Mouse (Mus musculus) urinary bladder, adult 18-20 months (tissue): ENCODE measurements around the gene Hdgf.
"Not testable (repeated sequence)": the region's sequence is repeated elsewhere in the genome, so short reads cannot be mapped to it uniquely, and the experiment has no call there.

Source experiments
- DNase-seq, 2 experiments: peaks; one replicate each; pipeline ENCODE4 v3.0.0; 2022; ENCODE audit warnings: low spot score in 2 of 2, mixed read lengths in 2 of 2

The Hdgf gene

GRCm38 (mm10) chr3:87905880-87906485 is at the start of gene Hdgf:
TSS of gene Hdgf (plus strand) at chr3:87906321.
- peak; percentile 87 to 91 for DNase-seq

GRCm38 (mm10) chr3:87857666-87858065 is 48.5 kb upstream of the Hdgf start:
- no peak for DNase-seq

GRCm38 (mm10) chr3:87859813-87860212 is 46.3 kb upstream of the Hdgf start:
- DNase-seq, result peak; percentile 28 to 33

- DNase-seq, result not testable (repeated sequence)
These were observed 42.0 kb upstream of the Hdgf start for GRCm38 (mm10) chr3:87864111-87864510.

- DNase-seq, result no peak
These were observed 28.4 kb upstream of the Hdgf start for GRCm38 (mm10) chr3:87877730-87878129.

GRCm38 (mm10) chr3:87884291-87884690 is 21.8 kb upstream of the Hdgf start:
- no peak for DNase-seq

- DNase-seq, result peak; percentile 14 to 21
These were observed 21.3 kb upstream of the Hdgf start for GRCm38 (mm10) chr3:87884708-87885251.

GRCm38 (mm10) chr3:87885281-87886003 is 20.7 kb upstream of the Hdgf start, which contains the start of gene Prcc:
TSS of gene Prcc (minus strand) at chr3:87885608.
- peak; percentile 73 to 91 for DNase-seq

- DNase-seq, result peak in 1 of 2 experiments; percentile 30
These were observed 20.1 kb upstream of the Hdgf start for GRCm38 (mm10) chr3:87886004-87886365.

- DNase-seq, result no peak
These were observed 19.7 kb upstream of the Hdgf start for GRCm38 (mm10) chr3:87886416-87886815.

GRCm38 (mm10) chr3:87887400-87887799 is 18.7 kb upstream of the Hdgf start:
- not testable (repeated sequence) for DNase-seq

- DNase-seq, result no peak
These were observed 14.6 kb upstream of the Hdgf start for GRCm38 (mm10) chr3:87891481-87891880.

- DNase-seq, result no peak
These were observed 12.7 kb upstream of the Hdgf start for GRCm38 (mm10) chr3:87893367-87893905.

GRCm38 (mm10) chr3:87899266-87899665 is 6.9 kb upstream of the Hdgf start:
- DNase-seq, result no peak

- no peak for DNase-seq
These were observed 6.3 kb upstream of the Hdgf start for GRCm38 (mm10) chr3:87899776-87900175.

GRCm38 (mm10) chr3:87901036-87901624 is 5.0 kb upstream of the Hdgf start:
- DNase-seq, result no peak

- not testable (repeated sequence) for DNase-seq
These were observed 4.2 kb upstream of the Hdgf start for GRCm38 (mm10) chr3:87901959-87902358.

GRCm38 (mm10) chr3:87903821-87904220 is 2.3 kb upstream of the Hdgf start:
- DNase-seq, result no peak

GRCm38 (mm10) chr3:87906601-87906980 is 470 bp downstream of the Hdgf start:
- DNase-seq, result peak in 1 of 2 experiments; percentile 69

GRCm38 (mm10) chr3:87906981-87907857 is 1.1 kb downstream of the Hdgf start:
- peak; percentile 47 to 51 for DNase-seq

- DNase-seq, result no peak
These were observed 1.8 kb downstream of the Hdgf start for GRCm38 (mm10) chr3:87907906-87908305.
